In genomic region chr16:33593467-33593866, GRCm38 (mm10) we compare ENCODE assay signal across 21 mouse cellular contexts.
A peak's percentile ranks its signal among the peaks of the same experiment; 100 is the strongest.
DNase-seq lines count a peak whose midpoint lies in the region; ATAC-seq and TF ChIP-seq lines count a peak whose summit lies in the region.
"Had no signal": no experiment of that assay in that cellular context is flagged by ENCODE, and none has a peak within 500 bp of the region (broad histone marks: within the 10 kb centered on the region; RNA-seq: fewer than 3 reads in every experiment).

No protein-coding gene starts in this region.

- H3K4me1 ChIP-seq in forebrain, embryonic 12.5 days, result peaks cover 23% of the 10 kb centered on the region
- peaks cover 17% of the 10 kb centered on the region for H3K4me1 ChIP-seq in forebrain, embryonic 13.5 days
- peaks cover 8% of the 10 kb centered on the region; the same call in 1 of the 2 replicates for H3K4me1 ChIP-seq in intestine, postnatal 0 days (replicated peaks; ENCODE audit: control insufficient read depth, insufficient read depth, low read length)
- H3K4me1 ChIP-seq in intestine, embryonic 16.5 days (ENCODE audit: control insufficient read depth, insufficient read depth, low read length), result peaks cover 21% of the 10 kb centered on the region
- peaks cover 9% of the 10 kb centered on the region; the same call in 1 of the 2 replicates for H3K4me1 ChIP-seq in embryonic facial prominence, embryonic 14.5 days (ENCODE audit: control insufficient read depth, insufficient read depth, low read length)
- peaks cover 6% of the 10 kb centered on the region for H3K4me1 ChIP-seq in midbrain, embryonic 15.5 days

- H3K27ac ChIP-seq in forebrain, embryonic 12.5 days, result 0 out of 2 replicates have a peak overlapping the region, but pooled peaks have one; percentile 42
- H3K27ac ChIP-seq in forebrain, embryonic 13.5 days, result no peak overlapping the region; the same call in 1 of the 2 replicates
- 0 out of 2 replicates have a peak overlapping the region, but pooled peaks have one; percentile 94 for H3K27ac ChIP-seq in intestine, postnatal 0 days (ENCODE audit: low read depth, low read length)
- H3K27ac ChIP-seq in intestine, embryonic 16.5 days (ENCODE audit: low read length), result no peak overlapping the region
- peak overlapping the region; percentile 8; the same call in 1 of the 2 replicates for H3K27ac ChIP-seq in embryonic facial prominence, embryonic 14.5 days (replicated peaks; ENCODE audit: low read depth, low read length)
- H3K27ac ChIP-seq in midbrain, embryonic 15.5 days, result no peak overlapping the region
- H3K27ac ChIP-seq: embryonic facial prominence, embryonic 12.5 days; hindbrain, postnatal 0 days; kidney, postnatal 0 days; liver, embryonic 14.5 days; neural tube, embryonic 12.5 days had no signal

- DNase-seq in embryonic facial prominence, embryonic 14.5 days (ENCODE audit: low spot score), result no peak
- DNase-seq: cerebellum, adult 18-20 months; cerebellum, postnatal 14 days; gastrocnemius, postnatal 10 days; kidney, adult 18-20 months; lung, embryonic 14.5 days; right cerebral cortex, postnatal 25 days had no signal

- no peak overlapping the region for H3K4me2 ChIP-seq in forebrain, embryonic 12.5 days
- no peak overlapping the region for H3K4me2 ChIP-seq in forebrain, embryonic 13.5 days
- H3K4me2 ChIP-seq in intestine, postnatal 0 days (replicated peaks; ENCODE audit: low read depth), result no peak overlapping the region
- no peak overlapping the region for H3K4me2 ChIP-seq in intestine, embryonic 16.5 days (ENCODE audit: low read depth, low read length)
- no peak overlapping the region for H3K4me2 ChIP-seq in embryonic facial prominence, embryonic 14.5 days (ENCODE audit: low read depth, low read length)
- no peak overlapping the region for H3K4me2 ChIP-seq in midbrain, embryonic 15.5 days
- H3K4me2 ChIP-seq: embryonic facial prominence, embryonic 12.5 days; limb, embryonic 15.5 days; lung, embryonic 14.5 days; neural tube, embryonic 12.5 days had no signal

- H3K36me3 ChIP-seq in forebrain, embryonic 12.5 days (replicated peaks), result no peaks in the 10 kb centered on the region
- H3K36me3 ChIP-seq in forebrain, embryonic 13.5 days (ENCODE audit: poor library complexity, severe bottlenecking), result no peaks in the 10 kb centered on the region
- H3K36me3 ChIP-seq in intestine, postnatal 0 days (ENCODE audit: control insufficient read depth, insufficient read depth), result no peaks in the 10 kb centered on the region
- no peaks in the 10 kb centered on the region for H3K36me3 ChIP-seq in intestine, embryonic 16.5 days (ENCODE audit: control insufficient read depth, insufficient read depth, low read length)
- no peaks in the 10 kb centered on the region for H3K36me3 ChIP-seq in embryonic facial prominence, embryonic 14.5 days (ENCODE audit: control insufficient read depth, insufficient read depth, low read length)
- H3K36me3 ChIP-seq in midbrain, embryonic 15.5 days (replicated peaks), result no peaks in the 10 kb centered on the region
- H3K36me3 ChIP-seq: embryonic facial prominence, embryonic 12.5 days; limb, embryonic 15.5 days; neural tube, embryonic 12.5 days had no signal

- H3K27me3 ChIP-seq in forebrain, embryonic 12.5 days, result no peaks in the 10 kb centered on the region
- no peaks in the 10 kb centered on the region for H3K27me3 ChIP-seq in forebrain, embryonic 13.5 days
- no peaks in the 10 kb centered on the region for H3K27me3 ChIP-seq in intestine, postnatal 0 days (replicated peaks; ENCODE audit: control insufficient read depth, insufficient read depth, low read length)
- H3K27me3 ChIP-seq in intestine, embryonic 16.5 days (replicated peaks; ENCODE audit: control insufficient read depth, insufficient read depth, low read length), result no peaks in the 10 kb centered on the region
- H3K27me3 ChIP-seq in embryonic facial prominence, embryonic 14.5 days (replicated peaks; ENCODE audit: control insufficient read depth, insufficient read depth, low read length), result no peaks in the 10 kb centered on the region
- no peaks in the 10 kb centered on the region for H3K27me3 ChIP-seq in midbrain, embryonic 15.5 days (replicated peaks)
- H3K27me3 ChIP-seq: embryonic facial prominence, embryonic 12.5 days; limb, embryonic 15.5 days; neural tube, embryonic 12.5 days had no signal

- TF ChIP-seq CTCF in intestine, postnatal 0 days (IDR thresholded peaks at IDR 0.05; ENCODE audit: low read depth), result no peak

- no peak for ATAC-seq in forebrain, embryonic 12.5 days (ENCODE audit: low FRiP score)
- no peak for ATAC-seq in forebrain, embryonic 13.5 days
- no peak for ATAC-seq in intestine, postnatal 0 days
- no peak for ATAC-seq in intestine, embryonic 16.5 days
- no peak for ATAC-seq in embryonic facial prominence, embryonic 14.5 days (ENCODE audit: low read depth)
- ATAC-seq in midbrain, embryonic 15.5 days (replicated peaks), result 0 out of 2 replicates have a peak, but pooled peaks have one; percentile 67
- no peak for ATAC-seq in cerebellum, adult (ENCODE audit: insufficient number of reproducible peaks, low FRiP score, low TSS enrichment)
- ATAC-seq: activated CD4-positive, CD25-positive, alpha-beta regulatory T cell, adult 4 months had no signal

- 84% methylated on average over 7 of the region's 7 CpGs for WGBS in forebrain, embryonic 12.5 days
- WGBS in forebrain, embryonic 13.5 days, result 80% methylated on average over 7 of the region's 7 CpGs
- WGBS in intestine, postnatal 0 days, result 83% methylated on average over 7 of the region's 7 CpGs
- WGBS in intestine, embryonic 16.5 days, result 80% methylated on average over 7 of the region's 7 CpGs
- WGBS in embryonic facial prominence, embryonic 14.5 days, result 77% methylated on average over 7 of the region's 7 CpGs
- 69% methylated on average over 7 of the region's 7 CpGs for WGBS in midbrain, embryonic 15.5 days

- no peak overlapping the region for H3K9ac ChIP-seq in forebrain, embryonic 12.5 days
- no peak overlapping the region for H3K9ac ChIP-seq in forebrain, embryonic 13.5 days
- no peak overlapping the region for H3K9ac ChIP-seq in intestine, postnatal 0 days (ENCODE audit: low read depth, low read length)
- no peak overlapping the region for H3K9ac ChIP-seq in intestine, embryonic 16.5 days (ENCODE audit: low read depth, low read length)
- no peak overlapping the region for H3K9ac ChIP-seq in embryonic facial prominence, embryonic 14.5 days (ENCODE audit: low read depth, low read length)
- no peak overlapping the region for H3K9ac ChIP-seq in midbrain, embryonic 15.5 days
- H3K9ac ChIP-seq: embryonic facial prominence, embryonic 12.5 days; limb, embryonic 15.5 days; liver, embryonic 14.5 days; lung, embryonic 14.5 days; neural tube, embryonic 12.5 days had no signal

- H3K4me3 ChIP-seq in forebrain, embryonic 12.5 days (replicated peaks), result no peak overlapping the region
- no peak overlapping the region for H3K4me3 ChIP-seq in forebrain, embryonic 13.5 days
- H3K4me3 ChIP-seq in intestine, postnatal 0 days (ENCODE audit: low read depth, low read length), result no peak overlapping the region
- no peak overlapping the region for H3K4me3 ChIP-seq in intestine, embryonic 16.5 days (ENCODE audit: low read length)
- H3K4me3 ChIP-seq in embryonic facial prominence, embryonic 14.5 days (ENCODE audit: low read depth, low read length), result no peak overlapping the region
- H3K4me3 ChIP-seq in midbrain, embryonic 15.5 days, result no peak overlapping the region
- H3K4me3 ChIP-seq: embryonic facial prominence, embryonic 12.5 days; left cerebral cortex, adult 2 months; limb, embryonic 15.5 days; neural tube, embryonic 12.5 days had no signal

- H3K9me3 ChIP-seq in forebrain, embryonic 12.5 days, result no peaks in the 10 kb centered on the region
- H3K9me3 ChIP-seq in forebrain, embryonic 13.5 days (replicated peaks), result no peaks in the 10 kb centered on the region
- H3K9me3 ChIP-seq in intestine, postnatal 0 days (ENCODE audit: control insufficient read depth), result no peaks in the 10 kb centered on the region
- no peaks in the 10 kb centered on the region for H3K9me3 ChIP-seq in intestine, embryonic 16.5 days (ENCODE audit: control insufficient read depth, low read length)
- H3K9me3 ChIP-seq in embryonic facial prominence, embryonic 14.5 days (ENCODE audit: control insufficient read depth, low read length), result no peaks in the 10 kb centered on the region
- no peaks in the 10 kb centered on the region for H3K9me3 ChIP-seq in midbrain, embryonic 15.5 days
- H3K9me3 ChIP-seq: embryonic facial prominence, embryonic 12.5 days; limb, embryonic 15.5 days; neural tube, embryonic 12.5 days had no signal

Comparison
In these comparisons a context has a peak if more than half of its experiments do, and no peak if none do; other contexts are left out.
1. H3K27ac ChIP-seq: peak in forebrain, embryonic 12.5 days (single experiment), intestine, postnatal 0 days (single experiment) and embryonic facial prominence, embryonic 14.5 days (single experiment); none in forebrain, embryonic 13.5 days (single experiment), intestine, embryonic 16.5 days (single experiment) and midbrain, embryonic 15.5 days (single experiment).